Mouse (Mus musculus) lung, embryonic 16.5 days (tissue): Measurements from ENCODE around the gene Fnbp4. TPM values are rescaled to one million over a fixed set of nuclear protein-coding genes. Genes with fewer than 3 reads are reported as not detected.
"Not testable (repeated sequence)": the region's sequence is repeated elsewhere in the genome, so short reads cannot be mapped to it uniquely, and the experiment has no call there.

Experiments
- ATAC-seq: fragments of 200-750 bp; cut with Nextera tagmentation; 2 replicates; pipeline ENCODE4 v1.8.0; 2017; ENCODE audit warnings: low read depth, mild to moderate bottlenecking, moderate library complexity
- H3K27ac ChIP-seq: fragments of 300-500 bp; sonication (generic); 2 replicates; pipeline ENCODE4 v1.5.1; 2014; ENCODE audit warnings: mild to moderate bottlenecking, control low read depth, low read length
- H3K27me3 ChIP-seq: fragments of 300-500 bp; sonication (generic); 2 replicates; pipeline ENCODE4 v1.6.1; 2014; ENCODE audit warnings: low read depth, low read length, mixed read lengths; ENCODE audit not compliant: control insufficient read depth, insufficient read depth
- H3K36me3 ChIP-seq: fragments of 300-500 bp; sonication (generic); 2 replicates; pipeline ENCODE4 v1.6.1; 2014; ENCODE audit warnings: low read length; ENCODE audit not compliant: control insufficient read depth, insufficient read depth
- H3K4me1 ChIP-seq: fragments of 300-500 bp; sonication (generic); replicated peaks from 2 replicates; pipeline ENCODE4 v1.6.1; 2014; ENCODE audit warnings: low read length, mixed read lengths; ENCODE audit not compliant: control insufficient read depth, insufficient read depth
- H3K4me2 ChIP-seq: fragments of 300-500 bp; sonication (generic); 2 replicates; pipeline ENCODE4 v1.6.1; 2014; ENCODE audit warnings: low read depth, low read length, control low read depth
- H3K4me3 ChIP-seq: fragments of 300-500 bp; sonication (generic); 2 replicates; pipeline ENCODE4 v1.5.1; 2014; ENCODE audit warnings: mild to moderate bottlenecking, low read length, control low read depth
- H3K9ac ChIP-seq: fragments of 300-500 bp; sonication (generic); 2 replicates; pipeline ENCODE4 v1.6.1; 2014; ENCODE audit warnings: low read length, control low read depth
- H3K9me3 ChIP-seq: fragments of 300-500 bp; sonication (generic); 2 replicates; pipeline ENCODE4 v1.6.1; 2016; ENCODE audit warnings: low read length; ENCODE audit not compliant: control insufficient read depth
- WGBS: fragments of 180-500 bp; shearing (Covaris S2); extraction: QIAGEN DNeasy Blood & Tissue Kit; methylation state at CpG from one replicate; pipeline ENCODE4 v1.1.7; 2014; 5-methylcytosine and 5-hydroxymethylcytosine counted together
- polyA plus RNA-seq: library from polyadenylated mRNA; unstranded; fragments of >200 nt; fragmentation: Nextera tagmentation; extraction: Ambion mirVana; gene quantifications from 2 replicates; pipeline ENCODE4 v1.2.1, GENCODE M21; 2015

The Fnbp4 gene
- polyA plus RNA-seq, 1 experiment from 2014 or later, result 88.5 TPM

- Histone ChIP-seq H3K9me3 (no peaks in the 10 kb centered on the region), H3K36me3 (no peaks in the 10 kb centered on the region), H3K4me1 (no peaks in the 10 kb centered on the region), H3K9ac (no peak overlapping the region), H3K27ac (no peak overlapping the region), H3K4me2 (no peak overlapping the region), H3K4me3 (no peak overlapping the region), H3K27me3 (no peaks in the 10 kb centered on the region)
- no peak for ATAC-seq
- WGBS, result 79% methylated on average over 4 of the region's 4 CpGs
Observed at GRCm38 (mm10) chr2:90816144-90816543, 71.0 kb downstream of the Fnbp4 start.

- Histone ChIP-seq H3K36me3 (no peaks in the 10 kb centered on the region), H3K27ac (no peak overlapping the region), H3K9me3 (no peaks in the 10 kb centered on the region), H3K4me1 (no peaks in the 10 kb centered on the region), H3K4me2 (no peak overlapping the region), H3K27me3 (no peaks in the 10 kb centered on the region), H3K9ac (no peak overlapping the region), H3K4me3 (no peak overlapping the region)
- ATAC-seq, result no peak
- WGBS, result 85% methylated on average over 3 of the region's 3 CpGs
Observed at GRCm38 (mm10) chr2:90818710-90819109, 73.5 kb downstream of the Fnbp4 start.

GRCm38 (mm10) chr2:90820894-90821293 is 75.7 kb downstream of the Fnbp4 start:
- H3K4me3 ChIP-seq, result no peak overlapping the region

GRCm38 (mm10) chr2:90822978-90823377 is 77.8 kb downstream of the Fnbp4 start:
- ATAC-seq, result no peak
- no peak overlapping the region for H3K4me2 ChIP-seq
- no peak overlapping the region for H3K4me3 ChIP-seq
- H3K4me1 ChIP-seq, result no peaks in the 10 kb centered on the region
- no peaks in the 10 kb centered on the region for H3K27me3 ChIP-seq
- H3K27ac ChIP-seq, result no peak overlapping the region
- H3K9me3 ChIP-seq, result no peaks in the 10 kb centered on the region
- no peaks in the 10 kb centered on the region for H3K36me3 ChIP-seq
- WGBS, result 87% methylated on average over 2 of the region's 2 CpGs
- H3K9ac ChIP-seq, result no peak overlapping the region

More at GRCm38 (mm10) chr2:90820894-90821293, 75.7 kb downstream of the Fnbp4 start:
- 81% methylated on average over 3 of the region's 3 CpGs for WGBS
- no peak for ATAC-seq
- Histone ChIP-seq H3K27ac (no peak overlapping the region), H3K4me1 (no peaks in the 10 kb centered on the region), H3K9me3 (no peaks in the 10 kb centered on the region), H3K27me3 (no peaks in the 10 kb centered on the region), H3K9ac (no peak overlapping the region), H3K36me3 (no peaks in the 10 kb centered on the region), H3K4me2 (no peak overlapping the region)

GRCm38 (mm10) chr2:90823781-90824180 is 78.6 kb downstream of the Fnbp4 start:
- Histone ChIP-seq H3K27ac (no peak overlapping the region), H3K9me3 (no peaks in the 10 kb centered on the region), H3K36me3 (no peaks in the 10 kb centered on the region), H3K4me2 (no peak overlapping the region), H3K4me1 (no peaks in the 10 kb centered on the region), H3K4me3 (no peak overlapping the region), H3K27me3 (no peaks in the 10 kb centered on the region), H3K9ac (no peak overlapping the region)
- WGBS, result 83% methylated on average over 6 of the region's 6 CpGs
- ATAC-seq, result no peak

GRCm38 (mm10) chr2:90824528-90824927 is 79.4 kb downstream of the Fnbp4 start:
- not testable (repeated sequence) for H3K4me1 ChIP-seq, H3K9ac ChIP-seq, H3K36me3 ChIP-seq, H3K4me3 ChIP-seq, H3K9me3 ChIP-seq, H3K27ac ChIP-seq, H3K27me3 ChIP-seq, H3K4me2 ChIP-seq, ATAC-seq
- 60% methylated on average over 10 of the region's 10 CpGs for WGBS

- peak; percentile 34; the same call in 1 of the 2 replicates for ATAC-seq
- Histone ChIP-seq H3K27me3 (no peaks in the 10 kb centered on the region), H3K4me1 (no peaks in the 10 kb centered on the region), H3K9me3 (no peaks in the 10 kb centered on the region), H3K4me2 (no peak overlapping the region), H3K4me3 (no peak overlapping the region), H3K9ac (no peak overlapping the region), H3K36me3 (no peaks in the 10 kb centered on the region), H3K27ac (no peak overlapping the region)
- WGBS, result 49% methylated on average over 11 of the region's 11 CpGs
Observed at GRCm38 (mm10) chr2:90825515-90826172, 80.5 kb downstream of the Fnbp4 start.

GRCm38 (mm10) chr2:90828739-90829138 is 83.6 kb downstream of the Fnbp4 start:
- Histone ChIP-seq H3K27me3 (no peaks in the 10 kb centered on the region), H3K9ac (no peak overlapping the region), H3K9me3 (no peaks in the 10 kb centered on the region), H3K4me1 (no peaks in the 10 kb centered on the region), H3K4me3 (no peak overlapping the region), H3K4me2 (no peak overlapping the region), H3K27ac (no peak overlapping the region), H3K36me3 (no peaks in the 10 kb centered on the region)
- ATAC-seq, result no peak
- 44% methylated on average over 7 of the region's 7 CpGs for WGBS
